Mouse (Mus musculus) stomach, postnatal 0 days (tissue): ENCODE measurements around the gene Zfp449.

Experiments
- CTCF ChIP-seq: IDR thresholded peaks from 2 replicates; pipeline ENCODE4 v1.5.1; 2016; ENCODE audit warnings: antibody characterized with exemption, low read depth, mild to moderate bottlenecking, moderate library complexity
- EP300 ChIP-seq: optimal IDR thresholded peaks from 2 replicates; pipeline ENCODE3; 2016; ENCODE audit warnings: antibody characterized with exemption

DNA sequence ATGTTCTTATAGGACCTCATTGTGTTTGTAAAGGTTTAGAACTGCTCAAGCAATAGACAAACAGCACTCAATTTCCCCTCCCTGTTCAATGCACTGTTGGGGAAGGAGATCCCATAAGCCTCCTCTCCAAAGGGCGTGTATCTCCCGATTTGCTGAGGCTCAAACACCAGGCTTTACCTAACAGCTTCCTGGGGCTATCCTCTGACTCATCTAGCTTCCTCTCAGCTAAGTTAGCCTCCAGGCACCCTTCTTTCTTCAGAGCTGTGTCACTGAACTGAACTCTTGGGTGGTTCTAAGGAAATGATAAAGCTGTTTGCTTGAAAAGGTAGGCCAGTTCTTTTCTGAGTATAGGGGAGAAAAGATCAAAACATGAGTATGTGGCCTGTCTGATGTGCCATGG lies 23.5 kb upstream of the Zfp449 start:
- TF ChIP-seq CTCF = no peak
- TF ChIP-seq EP300 = no peak
